In genomic region chr3:106171135-106171731, GRCm38 (mm10) we compare ENCODE assay signal across 22 mouse cellular contexts. TPM values are rescaled to one million over a fixed set of nuclear protein-coding genes. Genes with fewer than 3 reads are reported as not detected.
DNase-seq lines count a peak whose midpoint lies in the region; ATAC-seq lines count a peak whose summit lies in the region.
"Had no signal": no experiment of that assay in that cellular context is flagged by ENCODE, and none has a peak within 500 bp of the region (broad histone marks: within the 10 kb centered on the region; RNA-seq: fewer than 3 reads in every experiment).

No protein-coding gene starts in this region.

- H3K9me3 ChIP-seq in liver, embryonic 11.5 days (ENCODE audit: control insufficient read depth, low read length), result no peaks in the 10 kb centered on the region; the same call in 1 of the 2 replicates
- peaks cover 6% of the 10 kb centered on the region; the same call in 1 of the 2 replicates for H3K9me3 ChIP-seq in liver, embryonic 12.5 days (replicated peaks)
- no peaks in the 10 kb centered on the region for H3K9me3 ChIP-seq in forebrain, embryonic 13.5 days (replicated peaks)
- H3K9me3 ChIP-seq: embryonic facial prominence, embryonic 12.5 days had no signal

- intact Hi-C loops in heart, postnatal 14 days (cut with DNase I), result no loop called here
- intact Hi-C loops in left cerebral cortex, postnatal 36 days (cut with DNase I), result no loop called here

- 86% methylated on average over 1 of the region's 1 CpGs for WGBS in liver, embryonic 11.5 days
- WGBS in liver, embryonic 12.5 days (ENCODE audit: insufficient replicate concordance), result 61% methylated on average over 1 of the region's 1 CpGs
- 87% methylated on average over 1 of the region's 1 CpGs for WGBS in forebrain, embryonic 13.5 days

- H3K36me3 ChIP-seq in liver, embryonic 11.5 days (ENCODE audit: control insufficient read depth, insufficient read depth, low read length), result no peaks in the 10 kb centered on the region
- no peaks in the 10 kb centered on the region for H3K36me3 ChIP-seq in liver, embryonic 12.5 days
- no peaks in the 10 kb centered on the region for H3K36me3 ChIP-seq in forebrain, embryonic 13.5 days (ENCODE audit: poor library complexity, severe bottlenecking)
- H3K36me3 ChIP-seq: embryonic facial prominence, embryonic 12.5 days had no signal

- peak; percentile 87 for DNase-seq in heart, adult 11 months
- DNase-seq in heart, postnatal 14 days, result no peak
- DNase-seq in liver, embryonic 11.5 days (ENCODE audit: low spot score), result no peak
- no peak for DNase-seq in left cerebral cortex, postnatal 36 days (ENCODE audit: low spot score in 2 of 2)
- DNase-seq: B cell, adult 2 months; cerebellum, adult 11-12 months; cerebellum, postnatal 36 days; gastrocnemius, adult 2 months; kidney, adult 11 months; kidney, postnatal 4 days; left cerebral cortex, postnatal 4 days; lung, embryonic 14.5 days; right cerebral cortex, postnatal 14 days; thymus, postnatal 25 days had no signal

- no peak overlapping the region for H3K4me3 ChIP-seq in liver, embryonic 11.5 days (ENCODE audit: low read depth, low read length)
- H3K4me3 ChIP-seq in liver, embryonic 12.5 days, result no peak overlapping the region
- no peak overlapping the region for H3K4me3 ChIP-seq in forebrain, embryonic 13.5 days
- H3K4me3 ChIP-seq: embryonic facial prominence, embryonic 12.5 days; gastrocnemius, adult 2 months had no signal

- no peaks in the 10 kb centered on the region for H3K27me3 ChIP-seq in liver, embryonic 11.5 days (replicated peaks; ENCODE audit: control insufficient read depth, insufficient read depth, low read length)
- no peaks in the 10 kb centered on the region for H3K27me3 ChIP-seq in liver, embryonic 12.5 days (replicated peaks)
- no peaks in the 10 kb centered on the region for H3K27me3 ChIP-seq in forebrain, embryonic 13.5 days
- H3K27me3 ChIP-seq: embryonic facial prominence, embryonic 12.5 days had no signal

- H3K4me1 ChIP-seq in liver, embryonic 11.5 days (replicated peaks; ENCODE audit: control insufficient read depth, insufficient read depth, low read length), result no peaks in the 10 kb centered on the region
- H3K4me1 ChIP-seq in liver, embryonic 12.5 days, result no peaks in the 10 kb centered on the region
- H3K4me1 ChIP-seq in forebrain, embryonic 13.5 days, result 0 out of 2 replicates have a peak, but pooled peaks cover 5% of the 10 kb centered on the region
- H3K4me1 ChIP-seq: embryonic facial prominence, embryonic 12.5 days had no signal

- H3K27ac ChIP-seq in liver, embryonic 11.5 days (ENCODE audit: low read depth, low read length), result no peak overlapping the region
- H3K27ac ChIP-seq in liver, embryonic 12.5 days, result no peak overlapping the region
- H3K27ac ChIP-seq in forebrain, embryonic 13.5 days, result no peak overlapping the region
- H3K27ac ChIP-seq: embryonic facial prominence, embryonic 12.5 days; gastrocnemius, adult 2 months; hindbrain, embryonic 14.5 days; stomach, postnatal 0 days had no signal

- no peak overlapping the region for H3K4me2 ChIP-seq in liver, embryonic 11.5 days
- no peak overlapping the region for H3K4me2 ChIP-seq in liver, embryonic 12.5 days
- H3K4me2 ChIP-seq in forebrain, embryonic 13.5 days, result no peak overlapping the region
- H3K4me2 ChIP-seq: embryonic facial prominence, embryonic 12.5 days; hindbrain, embryonic 14.5 days; lung, embryonic 14.5 days had no signal

- ATAC-seq in liver, embryonic 11.5 days (replicated peaks; ENCODE audit: low FRiP score), result peak; percentile 62
- no peak for ATAC-seq in liver, embryonic 12.5 days
- peak; percentile 3; the same call in 1 of the 2 replicates for ATAC-seq in forebrain, embryonic 13.5 days
- ATAC-seq in megakaryocyte, adult 5-6 weeks (ENCODE audit: poor library complexity, severe bottlenecking), result peak; percentile 38

- H3K9ac ChIP-seq in liver, embryonic 11.5 days (ENCODE audit: low read depth, low read length), result no peak overlapping the region
- no peak overlapping the region for H3K9ac ChIP-seq in liver, embryonic 12.5 days
- H3K9ac ChIP-seq in forebrain, embryonic 13.5 days, result no peak overlapping the region
- H3K9ac ChIP-seq: embryonic facial prominence, embryonic 12.5 days; hindbrain, embryonic 14.5 days; lung, embryonic 14.5 days had no signal

RNA-seq across cellular contexts. Expression of gene Chil3, which starts 3.9 kb away (rescaled TPM):
- total RNA-seq in heart, postnatal 14 days (2021), result under 1 TPM in 1 of 2 experiments, not detected in 1; 0.51 TPM
- polyA plus RNA-seq in liver, embryonic 11.5 days (2014; fragmentation: Nextera tagmentation; extraction: Ambion mirVana), result not detected in 2 replicates
- polyA plus RNA-seq in liver, embryonic 12.5 days (2016; fragmentation: Nextera tagmentation; extraction: Ambion mirVana), result not detected in 2 replicates
- polyA plus RNA-seq in forebrain, embryonic 13.5 days (2015; fragmentation: Nextera tagmentation; extraction: Ambion mirVana), result not detected in 2 replicates
- 2,315 and 2,335 TPM in 2 replicates for total RNA-seq in megakaryocyte, adult 5-6 weeks (2015)
- total RNA-seq in megakaryocyte, adult 5-6 weeks (2017), result 1,740 and 1,755 TPM in 2 replicates
- not detected for total RNA-seq in left cerebral cortex, postnatal 36 days (2021)
- total RNA-seq: gastrocnemius, adult 2 months; layer of hippocampus, postnatal 14 days; left cerebral cortex, postnatal 4 days had no signal
- polyA plus RNA-seq: embryonic facial prominence, embryonic 12.5 days; hindbrain, embryonic 14.5 days; lung, embryonic 14.5 days; neural tube, embryonic 11.5 days had no signal

RNA-seq across cellular contexts. Expression of gene Chil4, which starts 48.1 kb away (rescaled TPM):
- not detected for total RNA-seq in heart, postnatal 14 days (2021)
- not detected in 2 replicates for polyA plus RNA-seq in liver, embryonic 11.5 days (2014; fragmentation: Nextera tagmentation; extraction: Ambion mirVana)
- not detected in 2 replicates for polyA plus RNA-seq in liver, embryonic 12.5 days (2016; fragmentation: Nextera tagmentation; extraction: Ambion mirVana)
- polyA plus RNA-seq in forebrain, embryonic 13.5 days (2015; fragmentation: Nextera tagmentation; extraction: Ambion mirVana), result not detected in 2 replicates
- total RNA-seq in megakaryocyte, adult 5-6 weeks (2015), result 0.14 and 0.18 TPM in 2 replicates
- total RNA-seq in megakaryocyte, adult 5-6 weeks (2017), result 0.16 and 0.18 TPM in 2 replicates
- not detected for total RNA-seq in left cerebral cortex, postnatal 36 days (2021)
- total RNA-seq: gastrocnemius, adult 2 months; layer of hippocampus, postnatal 14 days; left cerebral cortex, postnatal 4 days had no signal
- polyA plus RNA-seq: embryonic facial prominence, embryonic 12.5 days; hindbrain, embryonic 14.5 days; lung, embryonic 14.5 days; neural tube, embryonic 11.5 days had no signal

RNA-seq across cellular contexts. Expression of gene Chia1, which starts 58.2 kb away (rescaled TPM):
- not detected for total RNA-seq in heart, postnatal 14 days (2021)
- polyA plus RNA-seq in liver, embryonic 11.5 days (2014; fragmentation: Nextera tagmentation; extraction: Ambion mirVana), result not detected in 2 replicates
- not detected in 2 replicates for polyA plus RNA-seq in liver, embryonic 12.5 days (2016; fragmentation: Nextera tagmentation; extraction: Ambion mirVana)
- polyA plus RNA-seq in forebrain, embryonic 13.5 days (2015; fragmentation: Nextera tagmentation; extraction: Ambion mirVana), result 0.28 and 0.68 TPM in 2 replicates
- not detected in 2 replicates for total RNA-seq in megakaryocyte, adult 5-6 weeks (2015)
- not detected in 2 replicates for total RNA-seq in megakaryocyte, adult 5-6 weeks (2017)
- under 1 TPM; 0.62 to 0.86 TPM for total RNA-seq in left cerebral cortex, postnatal 36 days (2021)
- total RNA-seq: gastrocnemius, adult 2 months had no signal
- polyA plus RNA-seq: embryonic facial prominence, embryonic 12.5 days; neural tube, embryonic 11.5 days had no signal

Comparison
In these comparisons a context has a peak if more than half of its experiments do, and no peak if none do; other contexts are left out.
1. RNA of gene Chil3, which starts 3.9 kb away (total RNA-seq): 1,740 to 2,335 TPM in megakaryocyte, adult 5-6 weeks; 0.51 TPM in heart, postnatal 14 days and not detected in left cerebral cortex, postnatal 36 days; every median in the first group is over 1,000 times any median in the second.